Mouse (Mus musculus) megakaryocyte progenitor cell, adult 5-6 weeks (primary cell): ENCODE measurements at regions not wholly inside any gene's neighbourhood (a gene's known extent, or its start where the extent isn't known, plus 50 kb on each side); places are given as distances from the start of the nearest gene placed in this dataset.

Source experiments
- ATAC-seq: replicated peaks from 2 replicates; pipeline ENCODE4 v1.8.0; 2016; ENCODE audit warnings: mild to moderate bottlenecking, moderate TSS enrichment, inconsistent platforms; ENCODE audit not compliant: poor library complexity

DNA sequence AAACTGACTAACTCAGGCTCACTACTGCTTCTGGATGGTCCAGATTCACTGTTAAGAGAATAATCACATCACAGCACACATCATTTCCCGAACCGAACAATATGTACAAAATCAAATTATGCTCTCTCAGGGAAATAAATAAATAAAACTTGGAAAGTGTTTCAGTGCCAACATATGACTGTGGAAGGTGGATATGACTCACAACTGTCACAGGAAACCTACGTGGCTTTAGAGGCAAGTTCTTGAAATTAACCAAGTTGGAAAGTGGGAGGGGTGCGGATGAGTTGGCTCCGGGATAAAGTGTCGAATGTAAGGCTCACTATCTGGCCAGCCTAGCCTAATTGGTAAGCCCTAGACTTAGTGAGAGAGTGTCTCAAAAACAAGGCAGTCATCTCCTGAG lies 69.1 kb upstream of the Zdhhc17 start:
- ATAC-seq, result no peak

DNA sequence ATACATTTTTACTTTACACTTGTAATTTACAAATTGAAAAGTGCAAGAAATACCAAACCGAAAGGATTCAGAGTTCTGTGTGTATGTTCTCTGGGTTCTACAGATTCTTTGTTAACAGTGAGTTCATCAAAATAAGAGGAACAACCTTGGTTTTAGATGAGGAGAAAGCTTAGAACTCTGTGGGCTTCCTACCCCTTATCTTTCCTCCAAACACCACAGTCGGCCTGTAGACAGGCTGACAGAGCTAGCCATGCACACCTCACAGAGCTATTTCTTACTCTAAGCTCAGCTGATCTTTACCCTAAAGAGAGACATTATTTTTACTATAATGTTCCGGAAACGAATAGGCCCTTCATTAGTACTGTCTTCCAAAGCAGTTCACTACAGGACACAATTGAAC lies 67.7 kb upstream of the Zdhhc17 start:
- no peak for ATAC-seq

DNA sequence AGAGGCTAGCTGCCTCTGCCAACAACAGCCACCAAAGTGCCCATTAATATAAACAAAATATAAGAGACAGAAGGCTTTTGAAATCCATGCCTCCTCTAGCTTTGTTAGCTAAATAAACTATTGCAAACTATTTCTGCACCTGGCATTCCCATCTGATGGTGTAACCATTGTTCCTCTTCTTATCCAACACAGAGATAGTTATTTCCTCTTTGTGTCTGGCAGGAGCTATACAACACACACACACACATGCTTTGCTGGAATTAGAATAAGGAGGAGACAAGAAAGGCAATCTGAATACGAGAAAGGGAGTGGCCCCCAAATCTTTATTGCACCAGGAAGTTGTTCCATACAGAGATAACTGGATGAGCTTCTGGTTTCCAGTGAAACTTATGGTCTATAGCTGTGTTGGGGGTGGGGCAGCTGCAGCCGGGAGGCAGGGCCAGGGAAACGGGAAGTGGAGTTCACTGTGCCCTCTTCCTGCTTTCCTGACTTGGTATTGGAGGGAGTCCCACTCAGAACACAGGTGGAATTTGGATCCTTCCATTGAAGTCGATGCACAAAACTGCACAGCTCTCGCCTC lies 64.0 kb upstream of the Zdhhc17 start:
- peak; percentile 82 for ATAC-seq

DNA sequence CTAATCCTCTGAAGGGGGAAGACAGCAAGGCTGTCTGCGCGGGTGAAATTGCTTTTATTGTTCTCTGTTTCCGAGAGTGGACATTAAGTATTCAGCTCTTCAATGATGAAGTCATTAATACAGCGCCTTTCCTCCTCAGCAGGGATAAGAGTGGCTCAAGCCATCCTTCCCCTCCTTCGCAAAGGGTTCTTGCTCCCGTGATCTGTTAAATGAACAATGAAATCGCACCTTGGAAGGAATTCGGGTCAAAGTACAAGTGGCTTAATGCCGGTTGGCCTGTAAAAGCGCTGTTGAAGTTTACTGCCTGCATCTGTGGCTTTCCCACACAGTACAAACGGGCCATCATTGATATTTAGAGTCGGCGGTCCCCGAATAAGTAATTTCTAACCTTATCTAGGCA lies 63.3 kb upstream of the Zdhhc17 start:
- ATAC-seq, result no peak

DNA sequence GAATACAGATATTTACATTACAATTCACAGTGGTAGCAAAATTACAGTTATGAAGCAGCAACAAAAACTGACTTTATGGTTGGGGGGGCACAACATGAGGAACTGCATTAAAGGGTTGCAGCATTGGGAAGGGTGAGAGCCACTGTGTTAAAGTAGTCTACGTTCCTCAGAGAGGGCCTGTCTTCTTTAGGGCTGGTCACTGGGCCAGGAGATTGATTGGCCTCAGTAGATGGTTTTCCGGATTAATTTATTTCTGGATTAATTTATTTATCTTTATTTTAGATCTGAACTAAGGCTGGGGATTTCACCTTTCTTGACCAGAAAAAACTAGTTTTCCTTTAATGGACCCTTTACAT lies 62.6 kb upstream of the Zdhhc17 start:
- no peak for ATAC-seq

DNA sequence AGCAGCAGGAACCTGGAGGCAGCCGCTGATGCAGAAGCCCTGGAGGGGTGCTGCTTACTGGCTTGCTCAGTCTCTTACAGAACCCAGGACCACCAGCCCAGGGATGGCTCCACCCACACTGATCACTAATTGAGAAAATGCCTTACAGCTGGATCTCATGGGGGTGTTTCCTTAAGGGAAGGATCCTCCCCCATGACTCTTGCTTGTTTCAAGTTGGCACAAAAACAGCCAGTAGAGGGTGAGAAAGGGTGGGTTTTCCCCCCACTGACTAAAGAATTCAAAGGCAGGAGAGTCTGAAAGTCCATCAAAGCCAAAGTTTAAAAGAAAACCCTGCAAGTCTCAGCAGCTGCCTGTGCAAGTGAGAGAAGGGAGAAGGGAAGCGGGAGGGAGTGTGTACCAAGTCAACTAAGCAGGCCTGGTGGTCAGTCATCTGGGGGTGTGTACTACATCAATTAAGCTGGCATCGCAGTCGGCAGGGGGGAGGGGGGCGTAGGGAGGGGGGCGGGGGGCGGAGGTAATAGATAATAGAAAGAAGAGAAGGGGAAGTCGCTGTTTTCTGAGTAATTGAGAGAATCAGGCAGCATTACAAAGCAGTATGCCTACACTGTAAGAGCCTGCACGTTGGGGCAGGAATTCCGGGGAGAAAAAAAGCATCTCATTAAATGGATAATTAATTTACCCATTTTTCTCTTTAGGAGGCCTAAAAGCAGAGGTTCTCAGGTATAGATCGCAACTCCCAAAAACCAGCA lies 62.0 kb upstream of the Zdhhc17 start:
- ATAC-seq, result 0 out of 2 replicates have a peak, but pooled peaks have one; percentile 9

DNA sequence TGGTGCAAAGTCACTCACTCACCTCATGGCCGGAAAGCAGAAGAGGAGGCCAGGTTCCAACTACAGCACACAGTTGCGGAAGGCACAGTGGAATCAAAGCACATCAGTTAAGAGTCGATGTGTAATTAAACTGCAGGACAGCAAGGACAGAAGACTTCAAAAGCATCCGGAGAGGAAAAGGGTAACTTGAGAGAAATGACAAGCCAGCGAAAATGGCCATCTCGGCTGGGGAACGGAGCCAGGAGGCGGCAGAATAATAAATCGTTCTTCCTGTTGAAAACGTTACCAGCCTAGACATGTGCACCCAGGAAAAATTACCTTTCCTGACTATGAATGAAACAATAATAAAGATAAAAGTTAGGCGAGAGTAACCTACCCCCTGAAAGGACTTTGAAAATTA lies 56.2 kb upstream of the Zdhhc17 start:
- no peak for ATAC-seq

DNA sequence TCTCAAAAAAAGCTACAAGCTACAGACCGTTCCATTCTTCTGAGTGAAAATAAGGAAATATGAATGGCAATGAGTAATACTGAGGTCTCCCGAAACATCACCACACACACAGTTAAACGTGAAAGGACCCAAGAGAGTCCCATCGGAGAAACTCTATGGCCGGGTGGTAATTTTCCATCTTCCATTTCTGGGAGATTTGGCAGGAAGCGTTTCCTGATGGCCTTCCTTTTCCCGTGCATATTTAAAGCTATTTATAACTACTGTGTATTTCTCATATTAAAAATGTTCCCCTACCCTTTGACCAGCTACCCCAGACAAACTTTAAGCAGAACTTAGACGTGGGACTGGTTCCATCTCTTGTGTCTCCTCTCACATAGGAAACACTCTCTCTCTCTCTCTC lies 50.7 kb upstream of the Zdhhc17 start:
- ATAC-seq, result no peak
